Mouse (Mus musculus) megakaryocyte, embryonic 14.5 days (primary cell): Measurements from ENCODE around the gene Calcoco2.

Source experiments
- FLI1 ChIP-seq: IDR thresholded peaks from 2 replicates; pipeline ENCODE4 v1.6.1; 2012; ENCODE audit warnings: low read length, inconsistent platforms, mixed read lengths
- GATA1 ChIP-seq: IDR thresholded peaks from 3 replicates; pipeline ENCODE4 v1.6.1; 2012; ENCODE audit warnings: mixed read lengths, low read length, inconsistent platforms, borderline replicate concordance

GRCm38 (mm10) chr11:96075177-96075508 is 36.6 kb downstream of the Calcoco2 start:
- no peak for TF ChIP-seq GATA1
- TF ChIP-seq FLI1 = no peak
